Mouse (Mus musculus) liver, embryonic 14.5 days (tissue): ENCODE measurements around the gene Rab25. TPM values are rescaled to one million over a fixed set of nuclear protein-coding genes. Genes with fewer than 3 reads are reported as not detected.
A peak's percentile ranks its signal among the peaks of the same experiment; 100 is the strongest.

Experiments
- ATAC-seq: fragments of 200-750 bp; cut with Nextera tagmentation; 2 replicates; pipeline ENCODE4 v1.8.0; 2017; ENCODE audit warnings: moderate number of reproducible peaks, mild to moderate bottlenecking, moderate library complexity; ENCODE audit not compliant: insufficient read depth
- DNase-seq, 3 experiments: peaks; one replicate each; pipeline ENCODE4 v3.0.0-alpha.2; 2012 to 2013; ENCODE audit warnings: low read depth in 3 of 3, low spot score in 3 of 3
- H3K27ac ChIP-seq: fragments of 300-500 bp; sonication (generic); 2 replicates; pipeline ENCODE4 v1.5.1; 2014; ENCODE audit warnings: moderate library complexity, mild to moderate bottlenecking, control low read depth, inconsistent platforms
- H3K27me3 ChIP-seq: fragments of 300-500 bp; sonication (generic); 2 replicates; pipeline ENCODE4 v1.6.1; 2014; ENCODE audit warnings: mild to moderate bottlenecking, low read length, moderate library complexity; ENCODE audit not compliant: control insufficient read depth, insufficient read depth
- H3K36me3 ChIP-seq: fragments of 300-500 bp; sonication (generic); replicated peaks from 2 replicates; pipeline ENCODE4 v1.6.1; 2014; ENCODE audit warnings: low read depth; ENCODE audit not compliant: control insufficient read depth, insufficient read depth
- H3K4me1 ChIP-seq, 2 experiments: fragments of 200-500 bp in 1 of 2; fragments of 300-500 bp in 1 of 2; sonication (generic) in 1 of 2; replicated peaks; 2 replicates each; pipeline ENCODE4 v1.6.1; 2012 to 2014; ENCODE audit warnings: antibody characterized with exemption in 1 of 2, inconsistent platforms in 1 of 2, low read length in 1 of 2; ENCODE audit not compliant: control insufficient read depth in 2 of 2, insufficient read depth in 2 of 2
- H3K4me2 ChIP-seq: fragments of 300-500 bp; sonication (generic); 2 replicates; pipeline ENCODE4 v1.6.1; 2014; ENCODE audit warnings: low read depth, mild to moderate bottlenecking, control low read depth, moderate library complexity
- H3K4me3 ChIP-seq, 2 experiments: fragments of 200-500 bp in 1 of 2; fragments of 300-500 bp in 1 of 2; sonication (generic) in 1 of 2; 2 replicates each; pipeline ENCODE4 v1.5.1; 2012 to 2014; ENCODE audit warnings: low read depth in 2 of 2, low read length in 2 of 2, mild to moderate bottlenecking in 2 of 2, control low read depth in 1 of 2, inconsistent platforms in 1 of 2, moderate library complexity in 1 of 2; ENCODE audit not compliant: insufficient read depth in 1 of 2
- H3K9ac ChIP-seq: fragments of 300-500 bp; sonication (generic); replicated peaks from 2 replicates; pipeline ENCODE4 v1.6.1; 2014; ENCODE audit warnings: mild to moderate bottlenecking, control low read depth, moderate library complexity
- H3K9me3 ChIP-seq: fragments of 300-500 bp; sonication (generic); 2 replicates; pipeline ENCODE4 v1.6.1; 2016; ENCODE audit warnings: low read length, mixed read lengths; ENCODE audit not compliant: control insufficient read depth
- CTCF ChIP-seq: IDR thresholded peaks from 2 replicates; pipeline ENCODE4 v1.5.1; 2016; ENCODE audit warnings: antibody characterized with exemption, low read depth, control low read depth
- EP300 ChIP-seq: IDR thresholded peaks from 2 replicates; pipeline ENCODE4 v1.6.1; 2016; ENCODE audit warnings: antibody characterized with exemption, low read depth
- WGBS: fragments of 180-500 bp; shearing (Covaris S2); extraction: QIAGEN DNeasy Blood & Tissue Kit; methylation state at CpG from one replicate; pipeline ENCODE4 v1.1.7; 2014; ENCODE audit not compliant: insufficient replicate concordance; 5-methylcytosine and 5-hydroxymethylcytosine counted together
- polyA plus RNA-seq, 2 experiments: library from polyadenylated mRNA; depleted of rRNA in 1 of 2; stranded (reverse) in 1 of 2; unstranded in 1 of 2; fragments of >200 nt; fragmentation: Nextera tagmentation in 1 of 2; extraction: Ambion mirVana in 1 of 2; gene quantifications; 2 replicates each; pipeline versions ENCODE4 v1.2.1 to v1.2.3; 2012 to 2014

The Rab25 gene
- polyA plus RNA-seq, 2 experiments, result 0.25 to 0.52 TPM

- Histone ChIP-seq H3K36me3 (peaks cover 2% of the 10 kb centered on the region), H3K27me3 (no peaks in the 10 kb centered on the region), H3K9me3 (no peaks in the 10 kb centered on the region), H3K4me2 (no peak overlapping the region), H3K4me1 (peaks cover 23 to 29% of the 10 kb centered on the region in 2 experiments), H3K9ac (no peak overlapping the region), H3K4me3 (no peak overlapping the region), H3K27ac (no peak overlapping the region)
- no peak for TF ChIP-seq CTCF
- TF ChIP-seq EP300, result no peak
- no peak for ATAC-seq
- no peak for DNase-seq
- 63% methylated on average over 6 of the region's 6 CpGs for WGBS
Observed at GRCm38 (mm10) chr3:88505081-88505480, 43.0 kb downstream of the Rab25 start.

- no peaks in the 10 kb centered on the region for H3K9me3 ChIP-seq
- H3K36me3 ChIP-seq, result peaks cover 10% of the 10 kb centered on the region
- H3K9ac ChIP-seq, result no peak overlapping the region
- H3K4me3 ChIP-seq, result no peak overlapping the region
- 39% methylated on average over 8 of the region's 8 CpGs for WGBS
- ATAC-seq (no peak), DNase-seq (no peak)
- TF ChIP-seq EP300 (no peak), CTCF (no peak)
- H3K27me3 ChIP-seq, result no peaks in the 10 kb centered on the region
- H3K4me1 ChIP-seq, result peaks cover 25% of the 10 kb centered on the region in 2 experiments
- no peak overlapping the region for H3K27ac ChIP-seq
- H3K4me2 ChIP-seq, result no peak overlapping the region
Observed at GRCm38 (mm10) chr3:88503881-88504746, 44.0 kb downstream of the Rab25 start.

GRCm38 (mm10) chr3:88503505-88503863 lies 44.6 kb downstream of the Rab25 start:
- Histone ChIP-seq H3K4me3 (peak overlapping the region; percentile 7 to 92; a peak in 2 of 4 replicates), H3K4me1 (peaks cover 26 to 29% of the 10 kb centered on the region in 2 experiments), H3K27ac (no peak overlapping the region), H3K9me3 (no peaks in the 10 kb centered on the region), H3K36me3 (peaks cover 16% of the 10 kb centered on the region), H3K9ac (no peak overlapping the region), H3K4me2 (peak overlapping the region; percentile 77), H3K27me3 (no peaks in the 10 kb centered on the region)
- WGBS, result 22% methylated on average over 4 of the region's 4 CpGs
- ATAC-seq (no peak), DNase-seq (no peak)
- TF ChIP-seq EP300 (no peak), CTCF (no peak)

- Histone ChIP-seq H3K4me1 (peaks cover 31 to 32% of the 10 kb centered on the region in 2 experiments), H3K9ac (peak overlapping the region; percentile 94), H3K9me3 (no peaks in the 10 kb centered on the region), H3K36me3 (peaks cover 18% of the 10 kb centered on the region), H3K4me2 (peak overlapping the region; percentile 77), H3K27me3 (no peaks in the 10 kb centered on the region), H3K4me3 (peak overlapping the region; percentile 67 to 92), H3K27ac (peak overlapping the region; percentile 83)
- ATAC-seq (peak; percentile 91), DNase-seq (peak; percentile 85 to 89 (median 87))
- TF ChIP-seq CTCF, result no peak
- no peak for TF ChIP-seq EP300
- WGBS, result 2% methylated on average over 55 of the region's 55 CpGs
Observed at GRCm38 (mm10) chr3:88502641-88503504, 45.2 kb downstream of the Rab25 start.
